Mouse (Mus musculus) hindbrain, embryonic 11.5 days (tissue): ENCODE measurements at regions not wholly inside any gene's neighbourhood (a gene's known extent, or its start where the extent isn't known, plus 50 kb on each side); places are given as distances from the start of the nearest gene placed in this dataset.

Experiments used
- ATAC-seq: fragments of 200-750 bp; cut with Nextera tagmentation; 2 replicates; pipeline ENCODE4 v1.8.0; 2017; ENCODE audit warnings: mild to moderate bottlenecking, moderate TSS enrichment, moderate library complexity; ENCODE audit not compliant: low FRiP score
- DNase-seq: peaks from one replicate; pipeline ENCODE4 v3.0.0-alpha.2; 2015; ENCODE audit warnings: low spot score
- H3K27ac ChIP-seq: fragments of 300-500 bp; sonication (generic); 2 replicates; pipeline ENCODE4 v1.5.1; 2014; ENCODE audit warnings: mild to moderate bottlenecking, low read depth, low read length
- H3K27me3 ChIP-seq: fragments of 300-500 bp; sonication (generic); 2 replicates; pipeline ENCODE4 v1.6.1; 2014; ENCODE audit warnings: mild to moderate bottlenecking, low read length, moderate library complexity, mixed read lengths; ENCODE audit not compliant: control insufficient read depth, insufficient read depth
- H3K36me3 ChIP-seq: fragments of 300-500 bp; sonication (generic); 2 replicates; pipeline ENCODE4 v1.6.1; 2014; ENCODE audit warnings: mild to moderate bottlenecking, low read length, moderate library complexity, mixed read lengths; ENCODE audit not compliant: control insufficient read depth, insufficient read depth
- H3K4me1 ChIP-seq: fragments of 300-500 bp; sonication (generic); replicated peaks from 2 replicates; pipeline ENCODE4 v1.6.1; 2014; ENCODE audit warnings: low read length, mixed read lengths; ENCODE audit not compliant: control insufficient read depth, insufficient read depth
- H3K4me2 ChIP-seq: fragments of 300-500 bp; sonication (generic); replicated peaks from 2 replicates; pipeline ENCODE4 v1.6.1; 2014; ENCODE audit warnings: mild to moderate bottlenecking, low read depth, low read length
- H3K4me3 ChIP-seq: fragments of 300-500 bp; sonication (generic); 2 replicates; pipeline ENCODE4 v1.5.1; 2014; ENCODE audit warnings: low read depth, low read length
- H3K9ac ChIP-seq: fragments of 300-500 bp; sonication (generic); 2 replicates; pipeline ENCODE4 v1.6.1; 2014; ENCODE audit warnings: low read depth, low read length
- H3K9me3 ChIP-seq: fragments of 300-500 bp; sonication (generic); 2 replicates; pipeline ENCODE4 v1.6.1; 2016; ENCODE audit warnings: low read length; ENCODE audit not compliant: control insufficient read depth
- WGBS: fragments of 180-500 bp; shearing (Covaris S2); extraction: QIAGEN DNeasy Blood & Tissue Kit; methylation state at CpG from one replicate; pipeline ENCODE4 v1.1.7; 2014; 5-methylcytosine and 5-hydroxymethylcytosine counted together

- Histone ChIP-seq H3K9ac (no peak overlapping the region), H3K4me1 (no peaks in the 10 kb centered on the region), H3K9me3 (no peaks in the 10 kb centered on the region), H3K27me3 (no peaks in the 10 kb centered on the region), H3K36me3 (no peaks in the 10 kb centered on the region), H3K4me3 (no peak overlapping the region), H3K27ac (no peak overlapping the region), H3K4me2 (no peak overlapping the region)
- ATAC-seq (no peak), DNase-seq (no peak)
- 91% methylated on average over 1 of the region's 1 CpGs for WGBS
These were observed 87.2 kb upstream of the Pdzrn3 start for GRCm38 (mm10) chr6:101464910-101465309.

- Histone ChIP-seq H3K36me3 (no peaks in the 10 kb centered on the region), H3K4me1 (no peaks in the 10 kb centered on the region), H3K4me3 (no peak overlapping the region), H3K27ac (no peak overlapping the region), H3K4me2 (no peak overlapping the region), H3K9me3 (no peaks in the 10 kb centered on the region), H3K27me3 (no peaks in the 10 kb centered on the region), H3K9ac (no peak overlapping the region)
- 76% methylated on average over 3 of the region's 3 CpGs for WGBS
- no peak for DNase-seq
- ATAC-seq = no peak
These were observed 86.2 kb upstream of the Pdzrn3 start for GRCm38 (mm10) chr6:101463812-101464320.

GRCm38 (mm10) chr6:101446720-101447119 lies 69.0 kb upstream of the Pdzrn3 start:
- Histone ChIP-seq H3K9ac (no peak overlapping the region), H3K27me3 (no peaks in the 10 kb centered on the region), H3K36me3 (no peaks in the 10 kb centered on the region), H3K4me1 (no peaks in the 10 kb centered on the region), H3K9me3 (no peaks in the 10 kb centered on the region), H3K4me3 (no peak overlapping the region), H3K4me2 (no peak overlapping the region), H3K27ac (no peak overlapping the region)
- ATAC-seq = no peak
- WGBS = 83% methylated on average over 5 of the region's 5 CpGs
- DNase-seq = no peak

- Histone ChIP-seq H3K4me1 (no peaks in the 10 kb centered on the region), H3K4me3 (no peak overlapping the region), H3K27ac (no peak overlapping the region), H3K27me3 (no peaks in the 10 kb centered on the region), H3K4me2 (no peak overlapping the region), H3K36me3 (no peaks in the 10 kb centered on the region), H3K9me3 (no peaks in the 10 kb centered on the region), H3K9ac (no peak overlapping the region)
- WGBS = 80% methylated on average over 2 of the region's 2 CpGs
- ATAC-seq = no peak
- no peak for DNase-seq
These were observed 68.6 kb upstream of the Pdzrn3 start for GRCm38 (mm10) chr6:101446316-101446715.

- DNase-seq (no peak), ATAC-seq (no peak)
- no peak overlapping the region for H3K9ac ChIP-seq
- no peaks in the 10 kb centered on the region for H3K4me1 ChIP-seq
- 75% methylated on average over 8 of the region's 8 CpGs for WGBS
- no peak overlapping the region for H3K4me2 ChIP-seq
- no peaks in the 10 kb centered on the region for H3K27me3 ChIP-seq
- H3K4me3 ChIP-seq = no peak overlapping the region
- no peaks in the 10 kb centered on the region for H3K9me3 ChIP-seq
- H3K36me3 ChIP-seq = no peaks in the 10 kb centered on the region
- no peak overlapping the region for H3K27ac ChIP-seq
These were observed 55.1 kb upstream of the Pdzrn3 start for GRCm38 (mm10) chr6:101432769-101433168.

- Histone ChIP-seq H3K9me3 (no peaks in the 10 kb centered on the region), H3K9ac (no peak overlapping the region), H3K4me1 (no peaks in the 10 kb centered on the region), H3K4me3 (no peak overlapping the region), H3K27me3 (no peaks in the 10 kb centered on the region), H3K4me2 (no peak overlapping the region), H3K36me3 (no peaks in the 10 kb centered on the region), H3K27ac (no peak overlapping the region)
- no peak for ATAC-seq
- DNase-seq = no peak
- WGBS = 69% methylated on average over 2 of the region's 2 CpGs
These were observed 51.9 kb upstream of the Pdzrn3 start for GRCm38 (mm10) chr6:101429634-101430033.
